12 mouse cellular contexts compared by ENCODE assay signal in the genomic region with DNA sequence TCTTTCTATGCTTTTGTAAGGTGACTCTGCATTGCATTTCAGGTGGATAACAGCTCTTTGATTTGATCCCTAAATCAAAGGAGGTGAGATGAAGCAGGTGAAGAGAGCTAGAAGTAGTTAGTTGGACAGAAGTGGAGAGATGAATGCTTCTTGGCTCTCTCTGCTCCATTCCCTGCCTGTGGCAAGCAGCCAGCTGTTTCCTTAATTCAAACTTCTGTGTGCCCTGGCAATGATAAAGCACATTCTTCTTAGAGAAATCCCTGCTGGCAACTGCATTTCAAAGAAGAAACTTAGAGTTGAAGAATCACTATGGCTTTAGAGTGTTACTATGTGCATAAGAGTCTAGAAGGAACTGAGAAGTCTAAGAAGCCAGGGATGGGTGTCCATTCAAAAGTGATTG.
A peak's percentile ranks its signal among the peaks of the same experiment; 100 is the strongest.
DNase-seq lines count a peak whose midpoint lies in the region; ATAC-seq and TF ChIP-seq lines count a peak whose summit lies in the region.
"Had no signal": no experiment of that assay in that cellular context is flagged by ENCODE, and none has a peak within 500 bp of the region (broad histone marks: within the 10 kb centered on the region; RNA-seq: fewer than 3 reads in every experiment).

No protein-coding gene starts in this region.

- no peak for DNase-seq in heart, postnatal 0 days (ENCODE audit: low spot score)
- DNase-seq in heart, adult 11 months: no peak
- peak; percentile 40 to 48 for DNase-seq in right cerebral cortex, postnatal 10 days (ENCODE audit: low spot score in 2 of 2)
- no peak for DNase-seq in right cerebral cortex, postnatal 25 days
- DNase-seq in heart, postnatal 36 days: peak; percentile 18 to 22
- DNase-seq in frontal cortex, postnatal 10 days (ENCODE audit: low spot score in 2 of 2): no peak
- DNase-seq: retina, postnatal 1 day; thymus, postnatal 36 days had no signal

- no peak for ATAC-seq in heart, postnatal 0 days (ENCODE audit: insufficient read depth, low read depth)
- ATAC-seq in stomach, embryonic 16.5 days (ENCODE audit: insufficient read depth, low FRiP score): peak; percentile 53; the same call in 1 of the 2 replicates
- ATAC-seq: liver, embryonic 12.5 days; midbrain, embryonic 13.5 days had no signal

- 0 out of 2 replicates have a peak overlapping the region, but pooled peaks have one; percentile 8 for H3K27ac ChIP-seq in heart, postnatal 0 days (ENCODE audit: low read depth)
- H3K27ac ChIP-seq in stomach, embryonic 16.5 days (ENCODE audit: low read length): peak overlapping the region; percentile 55; the same call in 1 of the 2 replicates
- H3K27ac ChIP-seq: kidney, postnatal 0 days; liver, embryonic 12.5 days; midbrain, embryonic 13.5 days had no signal

- no peak for TF ChIP-seq EP300 in heart, postnatal 0 days (IDR thresholded peaks at IDR 0.05; ENCODE audit: low read depth)

- TF ChIP-seq CTCF in heart, postnatal 0 days (IDR thresholded peaks at IDR 0.05; ENCODE audit: low read depth): no peak

- H3K9me3 ChIP-seq in heart, postnatal 0 days (replicated peaks; ENCODE audit: control insufficient read depth, low read length): no peaks in the 10 kb centered on the region
- no peaks in the 10 kb centered on the region for H3K9me3 ChIP-seq in stomach, embryonic 16.5 days (replicated peaks; ENCODE audit: control insufficient read depth, low read length)
- H3K9me3 ChIP-seq: liver, embryonic 12.5 days; midbrain, embryonic 13.5 days had no signal

- intact Hi-C loops in heart, postnatal 36 days (cut with DNase I): no loop called here

- H3K4me2 ChIP-seq in heart, postnatal 0 days (ENCODE audit: low read depth, low read length): no peak overlapping the region
- no peak overlapping the region for H3K4me2 ChIP-seq in stomach, embryonic 16.5 days (ENCODE audit: low read depth, low read length)
- H3K4me2 ChIP-seq: liver, embryonic 12.5 days; midbrain, embryonic 13.5 days had no signal

- no peak overlapping the region for H3K9ac ChIP-seq in heart, postnatal 0 days (replicated peaks; ENCODE audit: low read depth, low read length)
- no peak overlapping the region for H3K9ac ChIP-seq in stomach, embryonic 16.5 days (ENCODE audit: low read length)
- H3K9ac ChIP-seq: liver, embryonic 12.5 days; midbrain, embryonic 13.5 days had no signal

- H3K36me3 ChIP-seq in heart, postnatal 0 days (replicated peaks; ENCODE audit: control insufficient read depth, insufficient read depth, low read length): no peaks in the 10 kb centered on the region
- no peaks in the 10 kb centered on the region for H3K36me3 ChIP-seq in stomach, embryonic 16.5 days (ENCODE audit: control insufficient read depth, insufficient read depth, low read length)
- H3K36me3 ChIP-seq: liver, embryonic 12.5 days; midbrain, embryonic 13.5 days had no signal

- H3K27me3 ChIP-seq in heart, postnatal 0 days (ENCODE audit: control insufficient read depth, insufficient read depth, low read length): no peaks in the 10 kb centered on the region
- no peaks in the 10 kb centered on the region for H3K27me3 ChIP-seq in stomach, embryonic 16.5 days (ENCODE audit: control insufficient read depth, insufficient read depth, low read length)
- H3K27me3 ChIP-seq: liver, embryonic 12.5 days; midbrain, embryonic 13.5 days had no signal

- H3K4me3 ChIP-seq in heart, postnatal 0 days (ENCODE audit: low read depth, low read length): no peak overlapping the region
- H3K4me3 ChIP-seq in stomach, embryonic 16.5 days (replicated peaks; ENCODE audit: low read length): no peak overlapping the region
- H3K4me3 ChIP-seq: liver, embryonic 12.5 days; midbrain, embryonic 13.5 days had no signal

- H3K4me1 ChIP-seq in heart, postnatal 0 days (ENCODE audit: control insufficient read depth, insufficient read depth): peaks cover 25% of the 10 kb centered on the region
- peaks cover 22% of the 10 kb centered on the region for H3K4me1 ChIP-seq in stomach, embryonic 16.5 days (ENCODE audit: control insufficient read depth, insufficient read depth, low read length)
- H3K4me1 ChIP-seq: liver, embryonic 12.5 days had no signal

Comparison
In these comparisons a context has a peak if more than half of its experiments do, and no peak if none do; other contexts are left out.
1. DNase-seq: peak in right cerebral cortex, postnatal 10 days (2 of 2) and heart, postnatal 36 days (2 of 2); none in heart, postnatal 0 days (single experiment), heart, adult 11 months (single experiment), right cerebral cortex, postnatal 25 days (single experiment) and frontal cortex, postnatal 10 days (0 of 2).